Mouse (Mus musculus) olfactory bulb, adult 2 months (tissue): ENCODE data around the gene Slc25a31.

Source experiments
- CTCF ChIP-seq: fragments of 200-500 bp; IDR thresholded peaks from 2 replicates; pipeline ENCODE4 v1.5.1; 2012; ENCODE audit warnings: low read depth, mild to moderate bottlenecking, low read length, moderate library complexity; ENCODE audit not compliant: insufficient read depth
- POLR2A ChIP-seq: fragments of 200-500 bp; IDR thresholded peaks from 2 replicates; pipeline ENCODE4 v1.6.1; 2012; ENCODE audit warnings: mild to moderate bottlenecking, low read depth, low read length, moderate library complexity; ENCODE audit not compliant: insufficient read depth

DNA sequence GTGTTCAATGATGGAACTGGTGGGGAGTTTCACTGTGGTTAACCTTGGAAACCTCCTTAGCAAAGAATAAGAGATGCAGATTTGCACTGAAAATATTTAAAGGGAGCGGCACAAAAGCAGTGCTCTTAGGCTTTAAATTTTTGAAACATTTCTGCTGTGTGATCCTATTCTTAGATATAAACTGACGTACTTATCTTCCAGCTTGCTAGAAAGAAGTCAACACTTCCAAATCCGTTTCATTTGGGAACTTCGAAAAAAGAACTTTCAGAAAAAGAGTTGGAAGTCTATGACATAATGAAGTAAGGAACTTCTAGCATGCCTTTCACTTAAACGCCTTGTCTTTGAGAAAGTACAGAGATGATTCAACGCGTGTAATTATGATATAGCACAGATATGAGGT, 14.7 kb upstream of the Slc25a31 start:
- TF ChIP-seq CTCF (no peak), POLR2A (no peak)
